Mouse (Mus musculus): ENCODE results near the gene Gm43951.
"Not testable (repeated sequence)": the region's sequence is repeated elsewhere in the genome, so short reads cannot be mapped to it uniquely, and the experiment has no call there.

The Gm43951 gene

GRCm38 (mm10) chr11:72196506-72196905 lies 10.1 kb downstream of the Gm43951 start:
- DNase-seq, result no peak

GRCm38 (mm10) chr11:72194259-72194658 lies 12.4 kb downstream of the Gm43951 start:
- no peak for DNase-seq

- DNase-seq, result no peak
Measured at GRCm38 (mm10) chr11:72190857-72191256, 15.8 kb downstream of the Gm43951 start.

- DNase-seq, result no peak
Measured at GRCm38 (mm10) chr11:72184252-72184651, 22.4 kb downstream of the Gm43951 start.

DNA sequence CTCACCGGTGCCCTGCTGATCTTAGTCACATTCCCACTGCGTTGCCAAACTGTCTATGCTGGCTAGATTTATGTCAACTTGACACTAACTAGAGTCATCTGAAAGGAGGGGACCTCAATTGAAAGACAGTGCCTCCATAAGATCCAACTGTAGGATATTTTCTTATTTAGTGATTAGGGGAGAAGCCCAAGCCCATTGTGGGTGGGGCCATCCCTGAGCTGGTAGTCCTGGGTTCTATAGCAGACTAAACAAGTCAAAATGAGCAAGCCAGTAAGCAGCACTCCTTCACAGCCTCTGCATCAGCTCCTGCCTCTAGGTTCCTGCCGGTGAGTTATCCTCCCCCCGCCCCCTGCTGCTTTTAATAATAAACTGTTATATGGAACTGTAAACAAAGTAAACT lies 25.5 kb downstream of the Gm43951 start:
- no peak for DNase-seq

DNA sequence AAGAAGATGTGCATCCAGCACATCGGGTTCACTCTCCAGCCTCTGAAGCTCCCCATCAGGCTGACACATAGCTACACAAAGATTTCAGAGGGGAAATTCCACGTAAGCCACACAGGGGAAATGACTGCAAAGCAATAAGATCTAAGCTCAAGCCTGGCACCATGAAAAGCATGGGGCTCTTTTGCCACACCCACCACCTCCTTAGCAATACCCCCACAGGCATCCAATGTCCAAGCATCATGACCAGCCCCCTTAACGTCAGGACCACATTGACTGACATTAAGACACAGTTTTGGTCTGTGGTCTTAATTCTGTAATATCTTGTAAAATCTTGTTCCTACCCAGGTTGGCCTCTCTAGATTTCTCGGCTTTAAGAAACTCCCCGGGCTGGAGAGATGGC lies 26.1 kb downstream of the Gm43951 start:
- no peak for DNase-seq

GRCm38 (mm10) chr11:72176553-72176952 lies 30.1 kb downstream of the Gm43951 start:
- no peak for DNase-seq

DNA sequence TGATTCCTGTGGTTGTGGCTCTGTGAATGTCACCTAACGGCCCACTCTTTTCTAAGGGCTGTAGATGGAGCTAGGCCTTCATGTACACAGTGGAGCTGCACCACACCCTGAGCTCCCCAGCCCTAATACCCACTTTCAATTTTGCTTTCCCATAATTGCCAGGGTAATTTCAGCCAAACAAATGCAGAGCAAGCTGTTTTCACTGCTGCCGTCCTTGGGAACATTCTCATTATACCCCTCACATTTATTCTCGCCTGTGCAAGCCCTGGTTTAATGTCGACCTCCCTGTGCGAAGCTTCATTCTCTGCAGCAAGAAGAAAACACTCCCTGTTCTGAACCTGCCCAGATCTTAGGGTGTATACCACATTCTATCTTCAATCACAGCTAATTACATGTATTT lies 30.7 kb downstream of the Gm43951 start:
- no peak for DNase-seq

GRCm38 (mm10) chr11:72174721-72175120 lies 31.9 kb downstream of the Gm43951 start:
- DNase-seq, result no peak

DNA sequence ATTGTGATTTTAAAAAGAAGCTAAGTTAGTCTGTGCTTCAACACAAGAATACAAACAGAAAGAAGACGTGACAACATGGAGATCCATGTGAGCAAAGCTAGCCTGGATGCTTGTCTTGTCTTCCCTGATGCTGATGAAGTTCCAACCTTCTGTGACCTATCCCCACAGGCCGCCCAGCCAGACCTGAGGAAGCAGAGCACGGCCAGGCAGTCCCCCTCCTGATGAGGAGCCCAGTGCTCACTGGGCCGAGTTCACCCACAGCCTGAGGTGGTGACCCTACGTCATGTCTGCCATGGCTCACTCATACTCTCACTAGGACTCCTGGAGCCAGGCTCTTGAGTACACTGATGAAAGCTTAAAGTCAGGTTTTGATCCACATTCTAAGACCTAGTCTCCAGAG lies 33.1 kb downstream of the Gm43951 start:
- no peak for DNase-seq

- not testable (repeated sequence) for DNase-seq
Measured at GRCm38 (mm10) chr11:72171906-72172305, 34.7 kb downstream of the Gm43951 start.

GRCm38 (mm10) chr11:72169871-72170270 lies 36.8 kb downstream of the Gm43951 start:
- DNase-seq, result no peak

DNA sequence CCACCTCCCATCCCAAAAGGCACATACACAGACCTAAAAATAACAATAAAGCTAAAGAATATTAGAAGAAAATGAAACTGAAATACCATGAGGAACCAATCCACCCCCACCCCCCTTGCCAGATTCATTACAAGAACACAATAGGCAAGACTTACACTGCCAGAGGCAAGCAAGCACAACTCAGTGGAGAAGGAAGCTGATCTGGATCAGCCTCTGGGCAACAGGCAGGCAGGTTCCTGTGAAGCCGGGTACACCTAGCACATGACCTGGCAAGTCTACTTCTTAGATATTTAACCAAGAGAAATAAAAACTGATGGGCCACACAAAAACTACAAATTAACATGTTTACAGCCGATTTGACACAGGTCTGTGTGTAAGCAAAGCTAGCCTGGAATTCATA lies 43.4 kb downstream of the Gm43951 start:
- no peak for DNase-seq

DNA sequence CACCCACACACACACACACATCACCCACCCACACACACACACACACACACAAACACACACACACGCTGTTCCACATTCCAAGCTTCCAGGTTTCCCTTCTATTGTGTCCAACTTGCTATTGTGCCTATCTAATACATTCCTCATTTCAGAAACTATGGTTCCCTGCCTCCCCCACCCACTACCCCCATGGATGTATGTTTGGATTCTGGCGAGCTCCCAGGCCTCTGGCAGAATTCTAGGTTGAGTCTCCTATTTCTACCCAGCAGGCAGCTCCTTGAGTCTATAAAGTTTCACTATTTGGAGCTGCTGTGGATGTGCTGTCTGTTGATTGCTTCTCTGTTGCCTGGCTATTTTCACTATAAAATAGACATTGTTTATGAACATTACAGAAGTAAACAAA lies 50.0 kb downstream of the Gm43951 start:
- no peak for DNase-seq

DNA sequence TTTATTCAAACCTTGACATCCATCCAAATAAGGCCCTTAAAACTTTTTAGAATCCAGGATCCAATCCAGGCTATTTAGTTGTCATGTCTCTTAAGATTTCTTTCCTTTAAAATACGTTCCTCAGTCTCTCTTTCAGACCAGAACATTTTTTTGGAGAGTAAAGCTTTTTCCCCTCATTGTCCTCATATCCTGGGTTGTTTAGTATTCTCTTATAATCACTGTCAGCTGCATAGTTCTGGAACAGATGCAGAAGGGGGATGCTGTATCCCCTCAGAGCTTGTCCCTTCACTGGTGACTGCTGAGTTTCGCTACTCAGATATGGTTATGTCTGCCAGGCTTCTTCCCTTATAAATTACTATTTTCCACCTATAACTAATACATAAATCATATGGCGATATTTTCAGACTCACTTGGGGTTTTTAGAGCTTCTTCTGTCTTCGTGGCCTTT lies 50.6 kb downstream of the Gm43951 start:
- no peak for DNase-seq

DNA sequence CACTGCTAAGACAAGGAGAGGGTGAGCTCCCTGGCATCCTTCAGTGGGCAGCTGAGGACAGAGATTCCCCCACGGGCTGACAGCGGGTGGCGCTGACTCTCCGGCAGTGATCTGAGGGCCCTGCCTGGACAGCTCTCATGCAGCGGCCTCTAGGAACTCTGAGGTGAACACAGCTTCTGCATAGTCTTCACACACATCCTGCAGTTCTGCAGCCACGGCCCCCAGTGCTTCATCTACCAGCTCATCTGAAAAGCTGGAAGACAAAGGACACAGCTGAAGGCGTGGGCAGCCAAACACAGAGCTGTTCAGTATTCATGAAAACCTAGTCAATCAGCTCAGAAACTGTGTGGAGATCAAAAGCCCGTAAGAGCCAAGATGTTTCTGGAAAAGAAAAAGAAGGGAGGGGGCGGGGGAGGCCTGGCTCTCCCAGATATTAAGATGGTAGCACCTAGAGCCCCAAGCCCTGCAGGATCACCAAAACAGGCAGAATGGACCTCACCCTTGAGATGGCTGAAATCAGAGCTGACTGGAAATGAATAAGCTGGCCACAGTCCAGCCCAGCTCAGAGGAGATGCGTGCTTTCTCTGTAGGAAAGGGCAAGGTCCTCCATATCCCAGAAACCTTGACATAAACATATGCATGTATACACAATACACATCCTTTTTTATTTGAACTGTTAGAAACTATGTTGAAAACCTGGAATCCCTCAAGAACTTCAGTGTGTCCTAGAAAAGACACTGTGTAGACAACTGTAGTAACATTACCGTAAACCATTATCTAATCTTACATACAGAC lies 51.3 kb downstream of the Gm43951 start:
- DNase-seq, result no peak
